Mouse (Mus musculus) neural tube, embryonic 12.5 days (tissue): Measurements from ENCODE around the gene Rab27a. TPM values are rescaled to one million over a fixed set of nuclear protein-coding genes. Genes with fewer than 3 reads are reported as not detected.
A peak's percentile ranks its signal among the peaks of the same experiment; 100 is the strongest.

Source experiments
- ATAC-seq: fragments of 200-750 bp; cut with Nextera tagmentation; 2 replicates; pipeline ENCODE4 v1.8.0; 2017; ENCODE audit warnings: low read depth, mild to moderate bottlenecking, moderate TSS enrichment, moderate library complexity; ENCODE audit not compliant: low FRiP score
- H3K27ac ChIP-seq: fragments of 300-500 bp; sonication (generic); 2 replicates; pipeline ENCODE4 v1.5.1; 2016
- H3K27me3 ChIP-seq: fragments of 300-500 bp; sonication (generic); replicated peaks from 2 replicates; pipeline ENCODE4 v1.6.1; 2016; ENCODE audit warnings: mild to moderate bottlenecking
- H3K36me3 ChIP-seq: fragments of 300-500 bp; sonication (generic); 2 replicates; pipeline ENCODE4 v1.6.1; 2016; ENCODE audit warnings: mild to moderate bottlenecking
- H3K4me1 ChIP-seq: fragments of 300-500 bp; sonication (generic); 2 replicates; pipeline ENCODE4 v1.6.1; 2016
- H3K4me2 ChIP-seq: fragments of 300-500 bp; sonication (generic); replicated peaks from 2 replicates; pipeline ENCODE4 v1.6.1; 2016; ENCODE audit warnings: mild to moderate bottlenecking
- H3K4me3 ChIP-seq: fragments of 300-500 bp; sonication (generic); 2 replicates; pipeline ENCODE4 v1.5.1; 2016
- H3K9ac ChIP-seq: fragments of 300-500 bp; sonication (generic); 2 replicates; pipeline ENCODE4 v1.6.1; 2016; ENCODE audit warnings: mild to moderate bottlenecking
- H3K9me3 ChIP-seq: fragments of 300-500 bp; sonication (generic); 2 replicates; pipeline ENCODE4 v1.6.1; 2016; ENCODE audit warnings: mild to moderate bottlenecking
- WGBS: fragments of 180-500 bp; shearing (Covaris S2); methylation state at CpG from one replicate; pipeline ENCODE4 v1.1.7; 2016; 5-methylcytosine and 5-hydroxymethylcytosine counted together
- polyA plus RNA-seq: library from polyadenylated mRNA; unstranded; fragments of >200 nt; fragmentation: Nextera tagmentation; extraction: Ambion mirVana; gene quantifications from 2 replicates; pipeline ENCODE4 v1.2.1, GENCODE M21; 2016

Rab27a gene
- polyA plus RNA-seq, 1 experiment from 2014 or later: 1.2 TPM

- Histone ChIP-seq H3K4me3 (no peak overlapping the region), H3K4me2 (no peak overlapping the region), H3K9ac (no peak overlapping the region), H3K27me3 (no peaks in the 10 kb centered on the region), H3K4me1 (no peaks in the 10 kb centered on the region), H3K9me3 (no peaks in the 10 kb centered on the region), H3K27ac (no peak overlapping the region), H3K36me3 (no peaks in the 10 kb centered on the region)
- ATAC-seq: no peak
- WGBS: 38% methylated on average over 7 of the region's 7 CpGs
These were observed 35.2 kb downstream of the Rab27a start for GRCm38 (mm10) chr9:73079801-73080325.

DNA sequence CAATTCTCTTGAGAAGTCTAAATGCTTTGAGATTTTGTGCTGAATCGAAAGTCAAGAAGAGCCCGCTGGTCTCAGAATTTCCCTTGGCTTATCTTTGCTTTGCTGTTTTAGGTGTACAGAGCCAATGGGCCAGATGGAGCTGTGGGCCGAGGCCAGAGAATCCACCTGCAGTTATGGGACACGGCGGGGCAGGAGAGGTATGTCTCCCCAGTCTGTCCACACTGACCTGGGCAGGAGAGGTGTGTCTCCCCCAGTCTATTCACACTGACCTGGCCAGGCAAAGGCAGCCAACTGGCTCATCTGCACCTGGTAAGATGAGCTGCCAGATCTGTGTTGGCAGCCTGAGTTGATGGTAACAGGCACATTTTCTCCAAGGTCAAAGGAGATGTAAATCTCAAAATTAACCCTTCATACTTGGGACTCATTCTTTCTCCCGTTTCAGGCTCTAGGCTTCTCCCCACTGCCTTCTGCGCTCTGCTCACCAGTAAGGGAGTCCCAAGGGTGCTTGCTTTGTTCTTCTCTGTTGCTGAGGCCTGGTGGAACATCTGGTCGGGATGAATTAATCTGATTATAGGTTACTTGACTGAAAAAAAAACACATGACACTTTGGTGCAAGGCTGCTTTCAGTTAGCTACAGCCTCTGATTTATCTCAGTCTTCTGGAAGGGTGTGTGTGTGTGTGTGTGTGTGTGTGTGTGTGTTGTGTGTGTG lies 37.8 kb downstream of the Rab27a start:
- Histone ChIP-seq H3K4me3 (no peak overlapping the region), H3K27me3 (no peaks in the 10 kb centered on the region), H3K9ac (no peak overlapping the region), H3K4me1 (no peaks in the 10 kb centered on the region), H3K9me3 (no peaks in the 10 kb centered on the region), H3K27ac (no peak overlapping the region), H3K36me3 (no peaks in the 10 kb centered on the region), H3K4me2 (no peak overlapping the region)
- ATAC-seq: no peak
- 80% methylated on average over 8 of the region's 8 CpGs for WGBS

DNA sequence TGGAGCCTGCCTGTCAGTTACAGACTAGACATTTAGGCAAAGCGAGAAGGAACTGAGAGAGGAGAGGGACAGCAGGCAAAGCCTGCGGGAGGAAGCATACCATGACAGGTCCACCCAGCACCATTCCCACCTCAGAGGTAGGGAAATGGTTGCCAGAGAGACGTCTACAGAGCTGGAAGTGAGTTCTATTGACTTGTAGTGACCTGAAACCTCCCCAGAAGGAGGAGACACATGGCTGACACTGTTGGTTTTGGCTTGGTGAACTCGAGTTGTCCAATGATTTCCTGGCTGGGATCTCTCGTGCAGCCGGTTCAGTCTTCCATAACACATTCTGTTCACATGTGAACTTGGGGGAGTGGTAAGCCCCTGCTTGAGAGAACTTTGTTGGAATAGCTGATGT lies 39.3 kb downstream of the Rab27a start:
- WGBS: 77% methylated on average over 6 of the region's 6 CpGs

DNA sequence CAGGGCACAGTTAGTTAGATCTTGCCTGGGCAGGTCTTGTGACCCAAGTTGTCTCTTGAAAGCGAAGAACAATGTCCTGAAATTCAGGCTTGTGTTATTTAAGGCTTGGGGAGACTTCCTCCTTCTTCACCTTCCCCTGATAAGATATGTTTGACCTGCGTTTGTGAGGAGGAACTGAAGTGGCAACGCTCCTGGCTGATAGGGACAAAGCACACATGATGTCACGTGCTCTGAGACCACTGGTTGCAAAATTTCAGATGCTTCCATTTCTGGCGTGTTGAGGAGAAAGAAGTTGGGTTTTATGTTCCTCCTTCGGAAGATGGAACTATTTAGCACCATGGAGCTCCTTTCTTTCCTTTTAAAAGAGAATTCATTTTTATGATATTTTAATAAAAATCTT lies 41.2 kb downstream of the Rab27a start:
- Histone ChIP-seq H3K36me3 (no peaks in the 10 kb centered on the region), H3K27ac (no peak overlapping the region), H3K4me2 (no peak overlapping the region), H3K9me3 (no peaks in the 10 kb centered on the region), H3K27me3 (no peaks in the 10 kb centered on the region), H3K4me1 (no peaks in the 10 kb centered on the region), H3K4me3 (no peak overlapping the region), H3K9ac (no peak overlapping the region)
- 89% methylated on average over 6 of the region's 6 CpGs for WGBS
- ATAC-seq: no peak

More for the DNA sequence above, 39.3 kb downstream of the Rab27a start:
- Histone ChIP-seq H3K9ac (no peak overlapping the region), H3K4me1 (no peaks in the 10 kb centered on the region), H3K4me2 (no peak overlapping the region), H3K4me3 (no peak overlapping the region), H3K27ac (no peak overlapping the region), H3K27me3 (no peaks in the 10 kb centered on the region), H3K36me3 (no peaks in the 10 kb centered on the region), H3K9me3 (no peaks in the 10 kb centered on the region)
- ATAC-seq: no peak

GRCm38 (mm10) chr9:73087121-73087520 lies 42.5 kb downstream of the Rab27a start:
- WGBS: 72% methylated on average over 8 of the region's 8 CpGs
- H3K4me2 ChIP-seq: no peak overlapping the region
- no peaks in the 10 kb centered on the region for H3K9me3 ChIP-seq
- H3K4me1 ChIP-seq: no peaks in the 10 kb centered on the region
- no peak for ATAC-seq
- no peak overlapping the region for H3K9ac ChIP-seq
- no peak overlapping the region for H3K4me3 ChIP-seq
- no peaks in the 10 kb centered on the region for H3K27me3 ChIP-seq
- H3K27ac ChIP-seq: no peak overlapping the region
- H3K36me3 ChIP-seq: no peaks in the 10 kb centered on the region

GRCm38 (mm10) chr9:73087581-73087980 lies 42.9 kb downstream of the Rab27a start:
- Histone ChIP-seq H3K36me3 (no peaks in the 10 kb centered on the region), H3K27ac (no peak overlapping the region), H3K4me3 (no peak overlapping the region), H3K9me3 (no peaks in the 10 kb centered on the region), H3K4me2 (no peak overlapping the region), H3K27me3 (no peaks in the 10 kb centered on the region), H3K4me1 (no peaks in the 10 kb centered on the region), H3K9ac (no peak overlapping the region)
- ATAC-seq: no peak
- 78% methylated on average over 5 of the region's 5 CpGs for WGBS

DNA sequence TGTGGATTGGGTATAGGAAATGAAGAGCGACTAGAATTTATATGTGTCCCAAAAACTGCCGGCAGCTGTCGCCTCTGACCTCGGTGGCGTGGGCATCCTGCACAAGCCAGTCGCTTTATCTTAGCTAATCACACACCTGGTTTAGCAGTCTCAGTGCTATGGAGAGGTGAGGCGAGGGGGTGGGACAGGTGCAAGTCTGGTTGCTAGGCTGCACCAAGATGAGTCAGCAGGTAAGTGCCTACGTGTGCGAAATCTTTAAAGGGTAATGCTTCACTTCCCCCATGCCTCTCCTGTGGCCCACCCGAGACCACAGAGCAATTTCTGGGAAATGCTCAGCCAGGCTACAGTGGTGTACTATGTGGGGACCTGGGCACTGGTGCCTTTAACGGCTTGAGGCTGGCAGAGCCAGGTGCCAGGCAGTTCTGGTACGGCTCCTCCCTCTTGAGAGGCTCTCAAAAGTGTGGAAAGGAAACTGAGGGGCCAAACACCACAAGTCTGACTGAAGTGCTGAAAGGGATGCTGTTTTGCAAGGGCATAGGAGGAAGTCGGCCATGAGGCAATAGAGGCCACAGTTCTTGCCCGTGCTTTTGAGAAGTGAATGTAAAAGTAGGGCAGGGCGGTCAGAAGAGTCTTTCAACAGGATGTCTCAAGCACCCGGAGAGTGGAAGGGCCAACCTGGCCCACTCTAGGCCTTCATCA lies 44.7 kb downstream of the Rab27a start:
- no peak overlapping the region for H3K4me2 ChIP-seq
- ATAC-seq: no peak
- H3K4me1 ChIP-seq: no peaks in the 10 kb centered on the region
- H3K4me3 ChIP-seq: no peak overlapping the region
- no peaks in the 10 kb centered on the region for H3K36me3 ChIP-seq
- H3K27ac ChIP-seq: no peak overlapping the region
- 74% methylated on average over 16 of the region's 16 CpGs for WGBS
- no peak overlapping the region for H3K9ac ChIP-seq
- H3K27me3 ChIP-seq: no peaks in the 10 kb centered on the region
- H3K9me3 ChIP-seq: no peaks in the 10 kb centered on the region

DNA sequence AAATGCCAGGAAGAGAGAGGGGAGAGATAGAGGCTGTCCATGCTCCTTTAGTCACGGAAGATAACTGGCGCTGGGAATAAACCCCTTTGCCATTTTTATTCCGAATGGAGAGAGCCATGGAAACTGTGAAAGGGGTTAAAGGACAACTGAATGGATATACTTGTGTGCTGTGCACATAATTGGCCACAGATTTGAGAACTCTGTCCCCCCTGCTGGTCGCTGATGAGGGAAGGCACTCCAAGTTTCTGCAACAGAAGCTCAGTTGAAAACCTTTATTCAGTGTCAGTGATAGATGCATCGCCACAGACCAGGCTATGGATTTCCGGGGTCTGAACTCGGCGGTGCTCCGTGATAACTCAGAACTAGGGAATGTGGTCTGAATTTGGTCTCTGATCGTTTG lies 45.5 kb downstream of the Rab27a start:
- Histone ChIP-seq H3K27me3 (no peaks in the 10 kb centered on the region; the same call in 1 of the 2 replicates), H3K36me3 (no peaks in the 10 kb centered on the region), H3K27ac (no peak overlapping the region), H3K4me2 (no peak overlapping the region), H3K4me3 (no peak overlapping the region), H3K4me1 (no peaks in the 10 kb centered on the region), H3K9ac (no peak overlapping the region), H3K9me3 (no peaks in the 10 kb centered on the region)
- WGBS: 80% methylated on average over 10 of the region's 10 CpGs
- no peak for ATAC-seq

GRCm38 (mm10) chr9:73091747-73092146 lies 47.1 kb downstream of the Rab27a start:
- no peak overlapping the region for H3K4me3 ChIP-seq
- H3K9ac ChIP-seq: no peak overlapping the region
- WGBS: 0% methylated on average over 1 of the region's 1 CpGs
- no peaks in the 10 kb centered on the region for H3K36me3 ChIP-seq
- no peak overlapping the region for H3K27ac ChIP-seq
- no peak overlapping the region for H3K4me2 ChIP-seq
- no peak for ATAC-seq
- no peaks in the 10 kb centered on the region for H3K9me3 ChIP-seq
- no peaks in the 10 kb centered on the region; the same call in 1 of the 2 replicates for H3K27me3 ChIP-seq
- H3K4me1 ChIP-seq: no peaks in the 10 kb centered on the region

DNA sequence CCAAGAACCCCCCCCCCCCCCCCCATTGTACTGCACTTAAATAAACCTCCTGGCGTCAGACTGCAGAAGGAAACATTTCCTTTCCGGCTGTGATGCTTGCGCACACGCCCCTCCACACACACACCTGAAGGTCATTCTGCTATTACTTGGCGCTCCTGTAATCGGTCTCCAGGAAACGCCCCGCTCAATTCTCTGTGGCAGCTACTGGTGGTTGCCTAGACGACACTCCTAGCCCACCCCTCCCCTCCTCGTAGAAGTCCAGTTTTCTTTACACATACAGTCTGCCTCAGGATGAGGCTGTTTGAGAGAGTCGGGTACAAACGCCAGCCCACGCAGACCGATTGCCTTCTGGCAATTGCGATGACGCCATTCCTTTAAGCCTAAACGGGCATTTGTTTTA lies 49.9 kb downstream of the Rab27a start:
- Histone ChIP-seq H3K9me3 (no peaks in the 10 kb centered on the region), H3K4me1 (no peaks in the 10 kb centered on the region), H3K27me3 (no peaks in the 10 kb centered on the region; the same call in 1 of the 2 replicates), H3K9ac (no peak overlapping the region), H3K36me3 (no peaks in the 10 kb centered on the region), H3K4me2 (peak overlapping the region; percentile 25; the same call in 1 of the 2 replicates), H3K27ac (no peak overlapping the region), H3K4me3 (no peak overlapping the region)
- 45% methylated on average over 17 of the region's 17 CpGs for WGBS
- ATAC-seq: 0 out of 2 replicates have a peak, but pooled peaks have one; percentile 61

DNA sequence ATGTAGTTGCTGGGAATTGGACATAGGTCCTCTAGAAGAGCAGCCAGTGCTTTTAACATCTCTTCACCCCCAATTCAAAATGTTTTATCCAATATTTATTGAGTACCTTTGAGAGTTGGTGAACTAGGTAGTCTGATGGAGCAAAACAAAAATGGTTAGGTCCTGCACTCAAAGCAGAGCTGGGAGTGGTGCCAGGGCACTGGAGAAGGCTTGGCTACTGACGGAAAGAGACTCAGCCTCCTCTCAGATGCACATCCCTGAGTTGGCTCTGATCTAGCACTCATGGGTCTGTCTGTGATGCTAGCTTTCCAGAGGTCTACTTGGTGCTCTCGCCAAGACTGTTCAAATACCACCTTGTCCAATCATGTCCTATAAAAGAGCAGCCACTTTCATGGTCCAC lies 53.2 kb downstream of the Rab27a start:
- no peak overlapping the region for H3K4me2 ChIP-seq
- 80% methylated on average over 2 of the region's 2 CpGs for WGBS
- ATAC-seq: no peak

DNA sequence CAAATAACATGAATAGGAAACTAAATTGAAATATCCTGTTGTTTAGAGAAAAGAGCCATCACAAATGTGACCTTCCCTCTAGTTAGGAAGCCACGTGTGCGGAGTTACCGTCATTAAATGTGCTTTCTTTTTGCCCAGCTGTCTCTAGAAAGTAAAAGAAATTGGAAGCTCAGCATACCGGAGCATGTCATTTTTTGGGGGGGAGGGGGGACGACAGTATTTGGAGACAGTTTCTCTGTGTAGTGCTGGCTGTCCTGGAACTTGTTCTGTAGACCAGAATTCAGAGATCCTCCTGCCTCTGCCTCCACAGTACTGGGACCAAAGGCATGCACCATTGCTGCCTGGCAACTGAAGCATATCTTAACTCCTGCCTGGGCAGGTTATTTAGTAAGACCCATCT lies 56.9 kb downstream of the Rab27a start, which contains the start of gene Khdc3:
TSS of gene Khdc3 (plus strand) at position 301 of the 400 bp plus-strand sequence.
- no peak for ATAC-seq
- H3K9ac ChIP-seq: no peak within 1 kb of the TSS
- H3K4me2 ChIP-seq: no peak within 1 kb of the TSS
- no peaks in the 10 kb centered on the region for H3K9me3 ChIP-seq
- peaks cover 36% of the 10 kb centered on the region for H3K27me3 ChIP-seq
- H3K36me3 ChIP-seq: no peaks in the 10 kb centered on the region
- H3K27ac ChIP-seq: no peak within 1 kb of the TSS
- H3K4me1 ChIP-seq: peaks cover 11% of the 10 kb centered on the region; the same call in 1 of the 2 replicates
- no peak within 1 kb of the TSS for H3K4me3 ChIP-seq
- WGBS: 92% methylated on average over 5 of the region's 5 CpGs

More for the DNA sequence above, 53.2 kb downstream of the Rab27a start:
- H3K27me3 ChIP-seq: peaks cover 13% of the 10 kb centered on the region
- no peaks in the 10 kb centered on the region for H3K36me3 ChIP-seq
- H3K4me1 ChIP-seq: 0 out of 2 replicates have a peak, but pooled peaks cover under 1% of the 10 kb centered on the region
- no peak overlapping the region for H3K9ac ChIP-seq
- no peaks in the 10 kb centered on the region for H3K9me3 ChIP-seq
- no peak overlapping the region for H3K27ac ChIP-seq
- no peak overlapping the region for H3K4me3 ChIP-seq
